Mouse (Mus musculus): ENCODE measurements around the gene Med10.

Gene Med10

DNA sequence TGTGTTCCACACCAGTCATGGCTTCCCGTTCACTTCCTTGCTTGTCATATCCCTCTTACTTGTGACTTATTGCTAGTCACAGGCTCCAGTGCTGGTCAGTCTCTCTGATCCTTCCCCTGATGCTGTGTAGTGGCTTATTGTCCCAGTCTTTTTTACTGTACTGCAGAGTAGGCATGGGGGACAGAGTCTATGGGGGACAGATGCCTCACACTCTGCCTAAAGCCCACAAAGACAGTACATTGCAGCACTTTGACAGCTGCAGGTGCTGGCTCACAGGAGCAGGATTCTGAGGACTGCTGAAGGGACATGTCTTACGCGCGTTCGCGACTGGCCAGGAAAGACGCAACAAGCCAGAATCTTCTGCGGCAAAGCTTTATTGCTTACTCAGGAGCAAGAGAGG is 28.4 kb downstream of the Med10 start:
- no peak for DNase-seq (ENCODE audit: low spot score)

DNA sequence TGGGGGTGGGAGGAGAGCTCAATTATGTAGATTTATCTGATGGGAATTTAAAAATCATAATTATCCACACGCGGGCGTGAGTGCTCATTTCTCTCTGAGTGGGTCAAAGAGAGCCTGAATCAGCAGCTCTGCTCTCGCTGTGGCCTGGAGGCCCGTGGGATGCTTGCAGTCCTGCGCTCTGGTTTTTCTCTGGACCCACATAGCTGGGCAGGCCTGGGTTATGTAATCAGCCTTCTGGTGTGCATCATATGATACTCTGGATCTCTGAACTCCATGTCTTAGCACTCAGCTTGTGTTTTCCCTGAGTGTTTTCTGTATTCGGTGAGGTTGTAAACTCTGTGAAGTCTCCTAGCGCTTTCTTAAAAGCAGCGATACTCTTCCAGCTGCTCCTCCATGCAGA is 30.4 kb downstream of the Med10 start:
- DNase-seq (ENCODE audit: low spot score): no peak

DNA sequence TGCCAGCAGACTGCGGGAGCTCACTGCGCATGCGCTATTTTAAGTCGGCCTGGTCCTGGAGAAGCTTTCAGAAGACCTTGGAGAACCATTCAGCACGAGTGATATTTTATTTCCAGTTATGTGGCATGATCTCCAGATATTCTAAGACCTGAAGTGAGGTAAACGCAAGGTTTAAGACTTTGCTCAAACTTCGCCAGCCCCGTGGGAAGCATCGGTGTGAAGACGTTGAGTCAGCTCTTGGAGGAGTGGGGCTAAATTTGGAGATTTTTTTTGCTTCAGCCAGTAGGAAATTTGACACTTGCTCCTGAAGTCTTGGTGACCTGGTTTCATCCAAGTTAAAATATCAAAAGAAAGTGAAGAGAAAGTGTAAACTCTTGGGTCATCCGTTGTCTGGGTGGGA is 31.2 kb downstream of the Med10 start:
- DNase-seq (ENCODE audit: low spot score): no peak

DNA sequence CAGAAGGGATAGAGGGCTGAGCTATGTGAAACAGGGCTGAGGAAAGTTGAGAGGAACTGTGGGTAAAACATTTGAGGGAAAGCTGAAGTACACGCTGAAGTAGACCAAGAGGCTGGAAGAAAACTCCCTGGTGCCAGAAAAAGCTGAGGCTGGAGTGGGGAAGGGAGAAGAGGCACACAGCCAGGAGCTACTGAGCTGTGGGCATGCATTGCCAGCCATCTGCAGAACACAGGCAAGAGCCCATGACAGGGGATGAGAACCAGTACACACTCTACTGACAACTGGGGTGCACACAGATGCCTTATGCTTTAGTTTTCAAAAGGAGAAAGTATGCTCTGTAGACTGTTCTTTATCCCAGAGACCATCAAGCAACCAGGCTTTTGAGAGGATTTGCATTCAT is 43.4 kb downstream of the Med10 start:
- DNase-seq (ENCODE audit: low spot score): no peak

DNA sequence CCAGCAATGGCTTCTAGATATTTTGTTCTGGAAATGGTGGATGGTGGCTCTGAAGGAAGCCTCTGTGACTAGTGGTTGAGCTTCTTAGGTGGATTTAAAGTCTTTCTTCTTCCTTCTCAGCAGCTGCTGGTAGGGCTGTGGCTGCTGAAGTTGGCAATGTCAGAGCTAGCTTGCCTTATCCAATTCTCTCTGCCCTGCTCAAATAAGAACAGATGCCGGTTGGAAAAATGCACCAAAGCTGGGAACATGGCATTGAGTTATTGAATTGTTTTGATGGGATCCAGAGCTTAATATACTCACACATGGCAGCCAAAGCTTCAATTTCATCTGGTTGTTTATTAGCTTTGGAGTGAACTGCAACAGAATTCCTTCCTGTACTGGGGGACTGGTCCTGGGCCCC is 47.4 kb downstream of the Med10 start:
- no peak for DNase-seq (ENCODE audit: low spot score)

DNA sequence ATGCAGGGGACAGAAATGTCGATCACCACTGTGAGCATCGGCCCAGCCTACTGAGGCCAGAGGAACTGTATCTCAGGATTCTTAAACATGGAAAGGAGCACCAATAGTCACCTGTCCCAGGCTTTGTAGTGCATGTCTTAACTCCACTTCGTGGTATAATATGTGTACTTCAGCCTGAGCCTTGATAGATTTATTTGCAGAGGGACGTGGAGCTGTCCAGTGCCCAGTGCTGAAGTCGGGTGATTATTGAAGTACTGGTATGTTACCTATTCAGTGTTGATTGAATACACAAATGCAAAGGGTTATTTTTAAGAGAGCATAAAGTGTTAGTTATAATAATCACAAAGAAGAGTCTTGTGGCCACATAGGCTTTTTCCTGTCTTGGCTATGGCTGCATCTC is 50.1 kb downstream of the Med10 start:
- DNase-seq (ENCODE audit: low spot score): no peak

DNA sequence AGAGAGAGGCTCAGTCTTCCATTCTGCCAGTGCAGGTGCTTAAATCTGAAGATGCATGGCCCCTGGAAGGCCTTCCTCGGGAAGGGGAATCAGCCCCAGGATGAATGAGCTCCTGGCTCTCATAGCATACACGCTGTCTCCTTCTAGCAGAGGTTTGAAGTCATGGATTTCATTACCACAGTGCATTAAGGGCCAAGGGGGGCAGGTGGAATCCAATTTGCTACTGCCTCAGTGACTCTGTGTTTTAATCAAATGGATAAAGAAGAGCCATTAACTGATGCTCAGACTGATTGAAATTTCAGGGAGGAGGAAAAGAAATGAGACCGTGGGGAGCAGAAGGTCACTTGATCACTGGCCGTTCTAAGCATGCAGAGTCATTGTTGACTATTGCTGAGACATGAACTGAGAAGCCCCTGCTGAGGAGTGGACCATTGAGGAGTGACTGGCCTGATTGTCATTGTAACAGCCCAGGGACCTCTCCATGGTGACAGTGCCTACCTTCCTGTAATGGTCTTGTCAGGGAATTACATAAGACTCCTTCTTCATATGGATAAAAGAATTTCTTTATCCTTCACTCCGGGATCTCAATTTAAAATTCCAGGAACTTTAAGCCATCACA is 51.3 kb downstream of the Med10 start:
- no peak for DNase-seq (ENCODE audit: low spot score)

DNA sequence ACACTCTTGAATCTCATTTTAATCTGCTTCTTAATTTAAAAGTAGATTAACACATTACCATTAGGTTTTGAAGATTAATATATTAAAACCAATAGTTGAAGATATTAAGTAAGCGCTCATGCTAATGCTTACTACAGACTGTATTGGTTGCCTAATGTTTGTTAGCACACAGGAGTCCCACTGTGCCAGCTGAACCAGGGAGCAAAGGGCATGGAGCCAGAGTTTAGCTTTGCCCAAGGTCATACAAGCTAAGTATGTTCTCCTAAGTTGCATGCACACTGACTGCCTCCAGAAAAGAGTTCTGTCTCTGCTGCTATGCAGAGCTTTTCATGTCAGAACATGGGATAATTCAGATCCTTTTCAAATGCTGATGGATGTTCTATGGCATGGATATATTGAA is 53.7 kb downstream of the Med10 start:
- no peak for DNase-seq (ENCODE audit: low spot score)

DNA sequence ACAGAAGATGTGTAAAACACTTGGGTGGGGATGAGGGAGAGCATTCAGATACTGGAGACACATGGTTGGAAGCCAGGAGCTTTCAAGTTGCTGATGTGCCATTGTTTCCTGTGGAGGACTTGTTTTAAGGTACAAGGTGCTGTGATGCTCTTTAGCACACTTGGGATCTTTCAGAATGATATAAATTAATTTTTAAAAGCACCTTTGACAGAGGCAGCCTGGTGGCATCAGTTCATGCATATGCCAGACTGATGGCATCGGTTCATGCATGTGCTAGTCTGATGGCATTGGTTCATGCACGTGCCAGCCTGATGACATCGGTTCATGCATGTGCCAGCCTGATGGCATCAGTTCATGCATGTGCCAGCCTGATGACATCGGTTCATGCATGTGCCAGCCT is 60.1 kb downstream of the Med10 start:
- DNase-seq (ENCODE audit: low spot score): no peak

DNA sequence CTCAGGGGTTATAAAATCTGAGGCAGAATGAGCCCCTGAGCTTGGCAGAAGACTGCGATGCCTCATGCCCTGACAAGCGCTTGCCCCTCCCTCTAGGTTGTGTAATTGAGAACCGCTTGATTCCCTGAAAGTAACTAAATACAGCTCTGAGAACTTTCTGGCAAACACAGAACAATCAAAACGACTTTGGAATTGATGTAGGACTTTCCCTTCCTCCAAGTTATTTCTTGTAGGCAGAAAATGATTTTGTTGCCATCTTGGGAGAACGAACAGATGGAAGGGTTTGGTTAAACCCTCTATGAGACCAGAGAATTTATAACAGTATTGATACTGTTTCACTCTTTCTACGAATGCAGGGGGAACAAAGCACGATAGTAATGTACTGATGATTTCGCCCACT is 62.7 kb downstream of the Med10 start:
- no peak for DNase-seq (ENCODE audit: low spot score)

Data from left cerebral cortex, adult 11 months (tissue).